Comparison of ENCODE assay signal across 23 mouse cellular contexts in the genomic region with DNA sequence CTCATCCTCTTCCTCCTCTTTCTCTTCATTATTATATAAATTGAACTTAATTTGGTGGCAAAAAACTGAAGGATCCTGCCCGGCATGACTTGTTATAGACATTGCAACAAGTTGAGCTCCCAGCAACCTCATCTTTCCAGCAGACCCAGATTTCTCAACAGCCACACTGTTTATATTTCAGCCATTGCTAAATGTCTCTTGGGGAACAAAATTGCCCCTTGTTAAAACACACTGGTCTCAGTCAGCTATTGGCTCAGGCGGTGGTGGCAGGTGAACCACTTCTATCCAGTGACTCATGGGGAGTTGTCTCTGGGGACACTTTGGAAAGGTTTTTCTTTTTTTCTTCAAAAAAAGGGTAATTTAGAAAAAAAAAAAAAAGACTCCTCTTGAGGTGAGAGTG. TPM values are rescaled to one million over a fixed set of nuclear protein-coding genes. Genes with fewer than 3 reads are reported as not detected.
"Had no signal": no experiment of that assay in that cellular context is flagged by ENCODE, and none has a peak within 500 bp of the region (broad histone marks: within the 10 kb centered on the region; RNA-seq: fewer than 3 reads in every experiment).

No protein-coding gene starts in this region.

- H3K4me1 ChIP-seq: intestine, embryonic 15.5 days; kidney, embryonic 15.5 days; limb, embryonic 12.5 days; limb, embryonic 15.5 days; liver, embryonic 13.5 days; megakaryocyte, embryonic 14.5 days; midbrain, embryonic 10.5 days; midbrain, embryonic 13.5 days; neural tube, embryonic 13.5 days; stomach, embryonic 15.5 days had no signal

- H3K4me3 ChIP-seq: intestine, embryonic 15.5 days; kidney, embryonic 15.5 days; limb, embryonic 12.5 days; limb, embryonic 15.5 days; liver, embryonic 13.5 days; megakaryocyte, embryonic 14.5 days; midbrain, embryonic 10.5 days; midbrain, embryonic 13.5 days; myocyte; neural tube, embryonic 13.5 days; stomach, embryonic 15.5 days had no signal

- DNase-seq: kidney, adult 11 months; kidney, adult 8-10 months; kidney, postnatal 10 days; kidney, postnatal 4 days; left cerebral cortex, postnatal 4 days; liver, embryonic 13.5 days; retina, postnatal 1 day; right cerebral cortex, postnatal 25 days; spleen, adult 18-20 months; thymus, postnatal 25 days had no signal

- H3K4me2 ChIP-seq: intestine, embryonic 15.5 days; kidney, embryonic 15.5 days; limb, embryonic 12.5 days; limb, embryonic 15.5 days; liver, embryonic 13.5 days; midbrain, embryonic 13.5 days; neural tube, embryonic 13.5 days; stomach, embryonic 15.5 days had no signal

- H3K9me3 ChIP-seq: intestine, embryonic 15.5 days; kidney, embryonic 15.5 days; limb, embryonic 12.5 days; limb, embryonic 15.5 days; liver, embryonic 13.5 days; midbrain, embryonic 10.5 days; midbrain, embryonic 13.5 days; neural tube, embryonic 13.5 days; stomach, embryonic 15.5 days had no signal

- H3K36me3 ChIP-seq: intestine, embryonic 15.5 days; kidney, embryonic 15.5 days; limb, embryonic 12.5 days; limb, embryonic 15.5 days; liver, embryonic 13.5 days; midbrain, embryonic 10.5 days; midbrain, embryonic 13.5 days; neural tube, embryonic 13.5 days; stomach, embryonic 15.5 days had no signal

- H3K27me3 ChIP-seq: intestine, embryonic 15.5 days; kidney, embryonic 15.5 days; limb, embryonic 12.5 days; limb, embryonic 15.5 days; liver, embryonic 13.5 days; midbrain, embryonic 13.5 days; neural tube, embryonic 13.5 days; stomach, embryonic 15.5 days had no signal

- ATAC-seq: intestine, embryonic 15.5 days; midbrain, embryonic 13.5 days; midbrain, embryonic 16.5 days had no signal

- H3K9ac ChIP-seq: intestine, embryonic 15.5 days; kidney, embryonic 15.5 days; limb, embryonic 12.5 days; limb, embryonic 15.5 days; liver, embryonic 13.5 days; midbrain, embryonic 13.5 days; neural tube, embryonic 13.5 days; stomach, embryonic 15.5 days had no signal

- H3K27ac ChIP-seq: intestine, embryonic 15.5 days; kidney, embryonic 15.5 days; limb, embryonic 12.5 days; limb, embryonic 15.5 days; liver, embryonic 13.5 days; midbrain, embryonic 10.5 days; midbrain, embryonic 13.5 days; neural tube, embryonic 13.5 days; stomach, embryonic 15.5 days had no signal

RNA-seq across cellular contexts. Expression of a gene that starts 47.0 kb away (rescaled TPM):
- total RNA-seq: monocyte, adult 5-6 weeks; neutrophil, adult 5-6 weeks had no signal

RNA-seq across cellular contexts. Expression of a gene that starts 56.1 kb away (rescaled TPM):
- total RNA-seq: neutrophil, adult 5-6 weeks had no signal
- polyA plus RNA-seq: myocyte had no signal
